Mouse (Mus musculus) thymus, postnatal 25 days (tissue): ENCODE results near the gene Atg5.

Experiments used
- DNase-seq: peaks from one replicate; pipeline ENCODE4 v3.0.0; 2022

The Atg5 gene

DNA sequence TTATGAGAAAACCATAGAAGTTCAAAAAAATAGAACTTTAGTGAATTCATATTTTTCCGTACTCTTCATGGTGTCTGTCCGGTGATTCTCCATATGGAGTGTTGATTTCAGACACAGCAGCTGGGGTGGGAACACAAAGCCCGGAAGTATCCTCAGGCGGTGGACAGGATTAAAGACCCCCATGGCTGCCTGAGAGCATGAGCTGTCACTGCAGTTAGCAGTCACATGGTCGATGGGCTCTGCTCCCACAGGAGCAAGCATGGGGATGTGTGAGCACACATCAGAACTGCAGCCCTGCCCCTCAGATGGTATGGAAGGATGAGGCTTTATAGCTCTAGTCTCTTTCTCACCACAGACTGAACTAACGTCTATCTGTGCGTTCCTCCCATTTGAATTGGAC lies 87.1 kb downstream of the Atg5 start:
- DNase-seq: no peak

- no peak for DNase-seq
Measured at GRCm38 (mm10) chr10:44356625-44357024, 88.5 kb downstream of the Atg5 start.

GRCm38 (mm10) chr10:44357316-44357715 lies 89.2 kb downstream of the Atg5 start:
- DNase-seq: no peak

DNA sequence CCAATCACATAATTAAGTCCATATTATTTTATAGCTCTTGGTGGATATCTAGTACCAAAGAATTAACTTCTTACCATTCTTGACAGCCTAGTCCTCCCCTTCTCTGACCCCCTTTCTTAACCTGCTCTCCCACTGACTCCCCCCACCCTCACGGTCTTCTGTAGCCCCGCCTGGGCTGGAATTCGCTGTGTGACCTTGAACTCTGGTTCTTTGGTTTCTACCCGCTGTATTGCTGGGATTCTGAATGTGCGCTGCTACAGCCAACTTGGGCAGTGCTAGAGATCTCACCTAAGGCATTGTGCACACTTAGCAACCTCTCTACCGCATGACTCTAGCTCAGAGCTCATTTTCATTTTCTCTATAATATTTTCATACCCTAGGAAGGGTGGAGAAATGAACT lies 90.7 kb downstream of the Atg5 start:
- no peak for DNase-seq

GRCm38 (mm10) chr10:44360632-44361031 lies 92.5 kb downstream of the Atg5 start:
- DNase-seq: no peak

- DNase-seq: no peak
Measured at GRCm38 (mm10) chr10:44362435-44362834, 94.3 kb downstream of the Atg5 start.

GRCm38 (mm10) chr10:44362846-44363245 lies 94.7 kb downstream of the Atg5 start:
- DNase-seq: no peak

- no peak for DNase-seq
Measured at GRCm38 (mm10) chr10:44366186-44366585, 98.0 kb downstream of the Atg5 start.

DNA sequence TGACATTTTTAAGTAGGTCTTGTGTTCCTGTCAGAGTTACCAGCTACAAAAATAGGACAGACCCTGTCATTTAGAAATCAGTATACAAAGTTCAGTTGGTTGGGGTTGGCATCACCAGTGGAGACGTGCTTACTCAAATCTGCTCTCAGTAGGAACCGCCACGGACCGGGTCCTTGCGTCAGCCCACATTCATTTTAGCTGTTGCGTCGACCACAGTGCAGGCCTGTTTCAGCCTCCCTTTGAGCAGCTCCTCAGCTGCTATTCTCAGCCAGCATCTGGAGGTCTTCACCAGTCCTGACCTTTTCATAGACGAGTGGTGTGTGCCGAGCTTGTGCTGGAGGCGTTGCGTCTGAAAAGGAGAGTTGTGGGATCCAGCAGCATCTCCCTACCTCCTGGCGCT lies 98.9 kb downstream of the Atg5 start:
- no peak for DNase-seq

DNA sequence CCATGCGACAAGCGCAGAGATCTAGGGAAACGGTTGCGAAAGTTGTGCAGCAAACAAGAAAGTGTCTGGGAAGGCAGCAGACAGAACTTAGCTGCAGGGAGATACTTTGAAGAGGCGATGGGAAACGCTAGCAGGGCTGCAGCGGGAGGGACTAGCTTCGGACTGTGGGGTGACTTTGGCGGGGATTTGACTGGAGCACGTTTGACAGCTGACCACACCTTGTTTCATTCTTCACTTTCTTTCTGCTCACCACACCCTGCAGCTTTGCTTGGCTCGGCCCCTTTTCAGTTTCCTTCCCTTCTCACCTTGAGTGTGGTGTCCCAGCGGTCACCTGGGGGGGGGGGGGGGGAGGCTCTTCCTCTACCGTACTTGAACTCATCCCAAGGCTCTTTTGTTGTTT lies 100.4 kb downstream of the Atg5 start:
- DNase-seq: no peak

GRCm38 (mm10) chr10:44370666-44371065 lies 102.5 kb downstream of the Atg5 start:
- DNase-seq: no peak

- no peak for DNase-seq
Measured at GRCm38 (mm10) chr10:44372210-44372609, 104.1 kb downstream of the Atg5 start.

- no peak for DNase-seq
Measured at GRCm38 (mm10) chr10:44374678-44375077, 106.5 kb downstream of the Atg5 start.

GRCm38 (mm10) chr10:44375501-44375900 lies 107.3 kb downstream of the Atg5 start:
- DNase-seq: no peak

DNA sequence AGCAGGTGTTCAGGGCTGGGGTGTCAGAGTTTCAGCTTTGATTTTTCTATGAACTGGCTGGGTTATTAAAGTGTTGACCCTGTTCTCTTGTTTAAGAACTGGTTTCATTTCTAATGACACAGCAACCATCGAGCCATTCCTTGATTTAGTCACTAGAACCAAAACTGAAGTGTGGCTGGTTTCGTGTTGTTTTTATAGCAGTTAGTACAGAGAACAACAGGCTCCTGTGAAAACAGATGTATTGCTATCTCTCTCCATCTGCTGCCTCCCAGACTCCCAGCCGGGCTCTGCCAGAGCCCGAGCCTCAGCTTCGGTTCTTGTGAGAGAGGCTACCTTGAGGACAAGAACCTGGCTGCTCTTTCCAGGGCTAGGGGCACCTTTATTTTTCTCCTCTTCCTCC lies 109.7 kb downstream of the Atg5 start:
- no peak for DNase-seq

GRCm38 (mm10) chr10:44378403-44378802 lies 110.2 kb downstream of the Atg5 start:
- no peak for DNase-seq

- DNase-seq: peak; percentile 64
Measured at GRCm38 (mm10) chr10:44380476-44381208, 112.5 kb downstream of the Atg5 start.

GRCm38 (mm10) chr10:44381397-44381796 lies 113.2 kb downstream of the Atg5 start:
- DNase-seq: peak; percentile 30

DNA sequence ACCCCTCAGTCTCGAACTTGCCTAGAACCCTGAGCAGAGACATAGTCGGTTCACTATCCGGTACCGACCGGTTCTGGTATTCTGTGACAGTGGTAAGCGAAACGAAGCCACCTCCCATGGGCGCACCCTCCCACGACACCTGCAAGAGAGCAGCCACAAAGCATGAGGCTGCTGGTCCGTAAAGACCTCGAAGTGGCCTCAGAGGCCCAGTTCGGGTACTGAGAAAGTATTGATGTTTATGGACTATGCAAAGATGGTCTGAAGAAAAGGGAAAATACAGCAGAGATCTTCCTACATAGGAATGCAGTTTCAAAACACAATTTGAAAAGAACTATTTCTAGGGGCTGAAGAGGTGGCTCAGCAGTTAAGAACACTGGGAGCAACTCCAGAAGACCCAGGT lies 113.8 kb downstream of the Atg5 start:
- DNase-seq: no peak

- no peak for DNase-seq
Measured at GRCm38 (mm10) chr10:44383213-44383612, 115.1 kb downstream of the Atg5 start.

GRCm38 (mm10) chr10:44385227-44385626 lies 117.1 kb downstream of the Atg5 start:
- no peak for DNase-seq

- no peak for DNase-seq
Measured at GRCm38 (mm10) chr10:44388706-44389233, 120.6 kb downstream of the Atg5 start.

- DNase-seq: no peak
Measured at GRCm38 (mm10) chr10:44390286-44390685, 122.1 kb downstream of the Atg5 start.

DNA sequence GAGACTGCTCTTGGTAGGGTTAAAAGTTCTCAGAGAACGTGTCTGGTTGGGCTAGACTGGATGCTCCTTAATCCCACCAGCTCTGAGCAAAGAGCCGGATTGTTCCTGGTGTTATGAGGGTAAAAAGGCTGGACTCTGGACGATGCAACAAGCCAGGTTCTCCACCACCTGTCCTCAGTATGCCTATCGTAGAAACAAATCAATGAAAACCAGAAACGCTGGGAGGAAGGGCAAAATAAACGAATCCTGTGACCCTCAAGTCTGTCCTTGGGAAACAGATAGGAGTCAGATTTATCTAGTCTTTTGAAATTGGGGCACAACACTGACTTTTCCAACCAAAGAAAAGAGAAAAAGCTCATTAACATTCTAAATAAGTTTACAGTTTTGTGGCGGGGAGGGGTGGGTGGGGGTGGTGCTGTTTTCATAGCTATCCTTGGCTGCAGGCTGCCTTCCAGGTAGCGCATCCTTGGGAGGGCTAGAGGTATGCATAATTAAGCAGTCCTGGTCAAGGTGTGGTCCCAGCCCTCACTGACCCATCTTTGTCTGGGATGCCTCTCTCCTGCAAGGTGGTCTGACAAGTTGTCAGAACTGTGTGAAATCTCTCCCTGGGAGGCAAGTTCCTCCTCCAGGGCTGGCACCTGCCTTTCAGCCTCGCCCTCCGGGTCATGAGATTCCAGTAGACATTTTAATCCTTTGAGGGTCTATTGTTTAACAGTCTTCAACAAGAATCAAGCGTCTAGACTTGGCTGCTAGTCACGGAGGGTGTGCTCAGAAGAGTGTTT lies 123.5 kb downstream of the Atg5 start:
- DNase-seq: no peak
